Mouse (Mus musculus) CH12.LX (cell line): ENCODE measurements around the gene Upk3a. TPM values are rescaled to one million over a fixed set of nuclear protein-coding genes. Genes with fewer than 3 reads are reported as not detected.
A peak's percentile ranks its signal among the peaks of the same experiment; 100 is the strongest.
"Not testable (repeated sequence)": the region's sequence is repeated elsewhere in the genome, so short reads cannot be mapped to it uniquely, and the experiment has no call there.

ENCODE experiments used
- DNase-seq: peaks from one replicate; pipeline ENCODE4 v3.0.0-alpha.2; 2013; ENCODE audit errors: extremely low read depth
- H3K27ac ChIP-seq: 2 replicates; pipeline ENCODE4 v1.5.1; 2012; ENCODE audit warnings: low read depth, mild to moderate bottlenecking, control low read depth, moderate library complexity; ENCODE audit not compliant: insufficient read depth
- H3K27me3 ChIP-seq: replicated peaks from 2 replicates; pipeline ENCODE3; 2012; ENCODE audit warnings: inconsistent platforms
- H3K36me3 ChIP-seq, 2 experiments: replicated peaks in 1 of 2; 2 replicates each; pipeline versions ENCODE3 to v1.6.1; 2012; ENCODE audit warnings: inconsistent platforms in 1 of 2, low read length in 1 of 2, mild to moderate bottlenecking in 1 of 2, mixed read lengths in 1 of 2, moderate library complexity in 1 of 2; ENCODE audit not compliant: control insufficient read depth in 1 of 2, insufficient read depth in 1 of 2
- H3K4me1 ChIP-seq, 2 experiments: 2 replicates each; pipeline ENCODE4 v1.6.1; 2012; ENCODE audit warnings: inconsistent platforms in 1 of 2, moderate library complexity in 1 of 2; ENCODE audit not compliant: insufficient read depth in 2 of 2, control insufficient read depth in 1 of 2
- H3K4me2 ChIP-seq: 2 replicates; pipeline ENCODE4 v1.6.1; 2012; ENCODE audit warnings: low read depth, mild to moderate bottlenecking, control low read depth; ENCODE audit not compliant: poor library complexity, insufficient read depth, severe bottlenecking
- H3K4me3 ChIP-seq, 3 experiments: fragments of 150-350 bp in 1 of 3; sonication (generic) in 1 of 3; replicated peaks in 1 of 3; 2 replicates each; pipeline versions ENCODE3 to v1.5.1; 2011 to 2012; ENCODE audit warnings: low read depth in 2 of 3, low read length in 2 of 3, mild to moderate bottlenecking in 2 of 3, moderate library complexity in 2 of 3, control low read depth in 1 of 3, improper control_type of control experiment in 1 of 3, inconsistent platforms in 1 of 3, mixed read lengths in 1 of 3; ENCODE audit not compliant: poor library complexity in 1 of 3
- H3K79me2 ChIP-seq: replicated peaks from 2 replicates; pipeline ENCODE4 v1.6.1; 2012; ENCODE audit warnings: mild to moderate bottlenecking, moderate library complexity; ENCODE audit not compliant: control insufficient read depth, poor library complexity, insufficient read depth, severe bottlenecking; ENCODE audit errors: extremely low read depth
- H3K9ac ChIP-seq: 2 replicates; pipeline ENCODE4 v1.6.1; 2012; ENCODE audit warnings: low read depth, mild to moderate bottlenecking, control low read depth, moderate library complexity; ENCODE audit not compliant: insufficient read depth
- H3K9me3 ChIP-seq: replicated peaks from 2 replicates; pipeline ENCODE3; 2012; ENCODE audit warnings: low read length, inconsistent platforms, mixed read lengths
- BHLHE40 ChIP-seq: IDR thresholded peaks from 2 replicates; pipeline ENCODE4 v1.6.1; 2011; ENCODE audit warnings: mild to moderate bottlenecking, low read depth, low read length, improper control_type of control experiment
- CHD1 ChIP-seq: IDR thresholded peaks from 2 replicates; pipeline ENCODE4 v1.6.1; 2012; ENCODE audit warnings: low read depth, low read length, improper control_type of control experiment, inconsistent platforms
- E2F4 ChIP-seq: IDR thresholded peaks from 2 replicates; pipeline ENCODE4 v1.6.1; 2011; ENCODE audit warnings: low read depth, low read length, improper control_type of control experiment; ENCODE audit not compliant: insufficient replicate concordance
- EP300 ChIP-seq: IDR thresholded peaks from 2 replicates; pipeline ENCODE4 v1.6.1; 2011; ENCODE audit warnings: low read length, improper control_type of control experiment
- ETS1 ChIP-seq: conservative IDR thresholded peaks from 2 replicates; pipeline ENCODE4 v1.6.1; 2012; ENCODE audit warnings: low read depth, mild to moderate bottlenecking, inconsistent platforms, low read length, improper control_type of control experiment, moderate library complexity
- GABPA ChIP-seq: IDR thresholded peaks from 2 replicates; pipeline ENCODE4 v1.6.1; 2012; ENCODE audit warnings: low read depth, low read length, improper control_type of control experiment, inconsistent platforms; ENCODE audit not compliant: insufficient replicate concordance
- HCFC1 ChIP-seq: IDR thresholded peaks from 2 replicates; pipeline ENCODE4 v1.6.1; 2012; ENCODE audit warnings: low read depth, mild to moderate bottlenecking, inconsistent platforms, low read length, improper control_type of control experiment
- JUN ChIP-seq: IDR thresholded peaks from 2 replicates; pipeline ENCODE4 v1.6.1; 2011; ENCODE audit warnings: low read depth, mild to moderate bottlenecking, low read length, improper control_type of control experiment, moderate library complexity; ENCODE audit not compliant: insufficient read depth
- MEF2A ChIP-seq: IDR thresholded peaks from 2 replicates; pipeline ENCODE4 v1.6.1; 2014; ENCODE audit warnings: low read depth, mild to moderate bottlenecking, inconsistent platforms, low read length, improper control_type of control experiment, borderline replicate concordance
- MXI1 ChIP-seq: IDR thresholded peaks from 2 replicates; pipeline ENCODE4 v1.6.1; 2011; ENCODE audit warnings: mild to moderate bottlenecking, low read depth, low read length, improper control_type of control experiment
- MYC ChIP-seq: IDR thresholded peaks from 2 replicates; pipeline ENCODE4 v1.6.1; 2011; ENCODE audit warnings: low read depth, mild to moderate bottlenecking, improper control_type of control experiment, low read length
- NRF1 ChIP-seq: IDR thresholded peaks from 2 replicates; pipeline ENCODE4 v1.6.1; 2014; ENCODE audit warnings: low read depth, mild to moderate bottlenecking, inconsistent platforms, low read length, improper control_type of control experiment, moderate library complexity
- PAX5 ChIP-seq: IDR thresholded peaks from 2 replicates; pipeline ENCODE4 v1.6.1; 2012; ENCODE audit warnings: low read length, inconsistent platforms, mixed read lengths
- POLR2A ChIP-seq: IDR thresholded peaks from 2 replicates; pipeline ENCODE4 v1.6.1; 2011; ENCODE audit warnings: low read depth, mild to moderate bottlenecking, improper control_type of control experiment, low read length
- POLR2AphosphoS2 ChIP-seq: IDR thresholded peaks from 2 replicates; pipeline ENCODE4 v1.6.1; 2011; ENCODE audit warnings: low read depth, low read length, improper control_type of control experiment
- RAD21 ChIP-seq: IDR thresholded peaks from 2 replicates; pipeline ENCODE4 v1.6.1; 2011; ENCODE audit warnings: low read depth, mild to moderate bottlenecking, low read length, improper control_type of control experiment, moderate library complexity
- SMC3 ChIP-seq: IDR thresholded peaks from 2 replicates; pipeline ENCODE4 v1.6.1; 2011; ENCODE audit warnings: low read depth, low read length, improper control_type of control experiment
- TBP ChIP-seq: conservative IDR thresholded peaks from 2 replicates; pipeline ENCODE4 v1.6.1; 2011; ENCODE audit warnings: low read depth, low read length, improper control_type of control experiment
- UBTF ChIP-seq: IDR thresholded peaks from 2 replicates; pipeline ENCODE4 v1.6.1; 2012; ENCODE audit warnings: low read depth, mild to moderate bottlenecking, inconsistent platforms, low read length, improper control_type of control experiment, moderate library complexity
- USF2 ChIP-seq: conservative IDR thresholded peaks from 2 replicates; pipeline ENCODE4 v1.6.1; 2011; ENCODE audit warnings: low read depth, low read length, improper control_type of control experiment
- ZKSCAN1 ChIP-seq: IDR thresholded peaks from 2 replicates; pipeline ENCODE4 v1.6.1; 2012; ENCODE audit warnings: low read depth, inconsistent platforms, low read length, improper control_type of control experiment, borderline replicate concordance
- ZMIZ1 ChIP-seq: IDR thresholded peaks from 2 replicates; pipeline ENCODE4 v1.6.1; 2012; ENCODE audit warnings: low read depth, mild to moderate bottlenecking, inconsistent platforms, low read length, improper control_type of control experiment
- dilution Hi-C: fragments of 300-500 bp; cut with MboI; formaldehyde crosslinking; loops from 2 replicates; pipeline ENCODE4 v1.14.3; 2020; ENCODE audit warnings: low sequenced_read_pairs; ENCODE audit not compliant: extremely low pct_unique_long_range_greater_than_20kb, extremely low pct_ligation_motif_present
- in situ Hi-C: fragments of 300-500 bp; cut with MboI; formaldehyde crosslinking; loops from 3 replicates; pipeline ENCODE4 v1.14.3; 2019; ENCODE audit warnings: low sequenced_read_pairs, low pct_ligation_motif_present, low pct_unique_long_range_greater_than_20kb, mixed read lengths
- polyA plus RNA-seq: library from polyadenylated mRNA; unstranded; fragments of >175 nt; gene quantifications from 2 replicates; pipeline ENCODE4 v1.2.1, GENCODE M21; 2012; ENCODE audit warnings: low read depth; ENCODE audit not compliant: insufficient read length
- total RNA-seq, 2 experiments: library from RNA; depleted of rRNA; stranded (reverse); fragments of 300-350 nt in 1 of 2; fragments of >200 nt in 1 of 2; gene quantifications; 2 replicates each; pipeline ENCODE4 v1.2.3; 2012 to 2014

Gene Upk3a
- total and polyA plus RNA-seq, 3 experiments, result not detected

DNA sequence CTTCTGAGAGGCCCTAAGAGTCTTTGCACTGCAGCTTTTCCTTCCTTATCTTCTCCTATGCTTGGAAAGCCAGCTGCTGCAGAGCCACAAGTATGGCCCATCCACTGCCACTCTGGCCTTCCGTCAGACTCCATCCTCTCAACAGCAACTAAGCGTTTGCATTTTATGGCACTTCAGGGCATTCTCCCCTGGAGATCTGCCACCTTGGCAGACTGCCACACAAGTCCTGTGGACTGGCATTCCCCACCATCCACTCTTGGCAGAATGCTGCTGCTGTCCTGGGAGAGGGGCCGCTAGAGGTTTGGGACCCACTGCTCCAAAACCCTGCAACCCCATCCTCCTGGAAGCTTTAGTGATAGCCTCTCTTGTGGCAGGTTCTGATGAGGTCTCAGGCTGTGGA lies 14.9 kb downstream of the Upk3a start:
- in situ Hi-C loops, result no loop called here
- dilution Hi-C loops, result no loop called here
- no peak for DNase-seq
- Histone ChIP-seq H3K79me2 (no peaks in the 10 kb centered on the region), H3K9ac (no peak overlapping the region), H3K4me2 (no peak overlapping the region), H3K4me1 (peaks cover 4 to 18% of the 10 kb centered on the region in 2 experiments; a peak in 3 of 4 replicates), H3K9me3 (no peaks in the 10 kb centered on the region), H3K27ac (no peak overlapping the region), H3K4me3 (no peak overlapping the region), H3K36me3 (no peaks in the 10 kb centered on the region), H3K27me3 (peaks cover 2% of the 10 kb centered on the region)
- no peak for TF ChIP-seq TBP
- TF ChIP-seq POLR2AphosphoS2, result no peak
- no peak for TF ChIP-seq ETS1
- TF ChIP-seq PAX5, result no peak
- TF ChIP-seq EP300, result no peak
- TF ChIP-seq POLR2A, result no peak
- no peak for TF ChIP-seq ZMIZ1
- TF ChIP-seq BHLHE40, result no peak
- no peak for TF ChIP-seq HCFC1
- TF ChIP-seq NRF1, result no peak
- no peak for TF ChIP-seq MXI1
- TF ChIP-seq JUN, result no peak
- no peak for TF ChIP-seq MYC

DNA sequence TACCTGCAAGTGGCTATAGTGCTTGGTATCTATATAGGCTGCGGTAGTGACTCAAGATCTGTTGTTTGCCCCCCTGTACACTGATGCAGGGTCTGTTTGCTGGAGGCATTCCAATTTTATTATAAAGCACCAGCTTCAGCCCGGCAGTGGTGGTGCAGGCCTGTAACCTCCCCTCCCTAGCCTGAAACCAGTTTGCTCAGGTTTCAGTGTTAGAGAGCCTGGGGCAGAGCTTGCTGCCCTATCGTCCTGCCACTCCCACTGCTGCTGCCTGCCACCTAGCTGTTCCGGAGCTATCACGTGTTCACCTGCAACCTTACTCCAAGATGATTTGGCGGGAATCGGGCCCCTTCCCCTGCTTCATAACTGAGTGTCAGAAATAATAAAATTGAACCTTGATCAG lies 17.0 kb downstream of the Upk3a start:
- H3K27ac ChIP-seq, H3K4me2 ChIP-seq, H3K9ac ChIP-seq, in situ Hi-C loops, H3K9me3 ChIP-seq, H3K36me3 ChIP-seq, DNase-seq, dilution Hi-C loops, H3K4me3 ChIP-seq, H3K79me2 ChIP-seq, H3K27me3 ChIP-seq: not testable (repeated sequence)
- H3K4me1 ChIP-seq, result peaks cover 8 to 32% of the 10 kb centered on the region in 2 experiments; a peak in 3 of 4 replicates

DNA sequence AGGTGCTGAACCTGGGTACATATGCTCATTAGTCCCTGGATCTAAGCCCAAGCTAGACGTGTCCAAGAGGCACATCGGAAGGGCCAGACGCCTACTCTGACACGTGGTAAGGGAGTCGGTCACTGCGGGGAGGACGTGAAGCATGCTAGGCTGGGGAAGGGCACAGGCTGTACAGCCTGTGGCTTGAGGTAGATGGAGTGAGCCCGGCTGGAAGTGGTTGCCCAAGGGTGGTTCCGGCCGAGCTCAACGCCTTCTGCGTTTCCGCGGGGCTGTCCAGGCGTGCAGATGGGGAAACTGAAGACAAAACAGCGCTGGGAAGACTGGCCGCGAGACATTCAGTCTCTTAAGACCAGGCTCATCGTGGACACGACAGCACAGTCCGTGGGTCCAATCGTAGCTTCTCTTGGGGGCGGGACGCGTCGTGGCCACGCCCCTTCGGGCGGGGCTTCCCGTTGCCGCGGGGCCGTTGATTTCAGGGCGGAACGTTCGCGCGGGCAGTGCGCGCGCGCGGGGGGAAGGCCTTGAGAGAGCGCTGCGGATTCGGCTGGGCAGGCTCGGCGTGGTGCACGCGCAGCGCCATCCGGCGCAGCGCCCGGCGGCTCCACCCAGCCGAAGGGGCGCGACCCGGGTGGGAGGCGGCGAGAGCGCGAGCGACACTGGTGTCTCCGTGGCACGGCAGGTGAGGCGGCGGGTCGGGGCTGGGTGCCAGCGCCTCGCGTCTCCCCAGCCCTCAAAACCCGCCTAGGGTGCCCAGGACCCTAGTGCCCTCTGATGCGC lies 19.8 kb downstream of the Upk3a start:
- Histone ChIP-seq H3K36me3 (peaks cover 0 to 18% of the 10 kb centered on the region in 2 experiments), H3K4me1 (peaks cover 8 to 50% of the 10 kb centered on the region in 2 experiments), H3K4me3 (peak overlapping the region; percentile 78 to 89 (median 83)), H3K9ac (peak overlapping the region; percentile 94), H3K27me3 (no peaks in the 10 kb centered on the region), H3K9me3 (no peaks in the 10 kb centered on the region), H3K27ac (0 out of 2 replicates have a peak overlapping the region, but pooled peaks have one; percentile 3), H3K79me2 (no peaks in the 10 kb centered on the region), H3K4me2 (peak overlapping the region; percentile 14; the same call in 1 of the 2 replicates)
- DNase-seq, result peak; percentile 93
- dilution Hi-C loops (no loop called here), in situ Hi-C loops (loop anchor here (5.0 kb wide), 1 partner anchor 39 kb away; no protein-coding TSS in a partner anchor)
- TF ChIP-seq HCFC1 (peak; percentile 86), JUN (no peak), BHLHE40 (no peak), POLR2AphosphoS2 (0 out of 2 replicates have a peak, but pooled peaks have one; percentile 33), NRF1 (peak; percentile 81), E2F4 (no peak), TBP (peak; percentile 78), RAD21 (no peak), CHD1 (no peak), PAX5 (no peak), ZKSCAN1 (no peak), EP300 (no peak), USF2 (0 out of 2 replicates have a peak, but pooled peaks have one; percentile 12), SMC3 (no peak), MEF2A (peak; percentile 85), MXI1 (peak; percentile 87), UBTF (no peak; the same call in 1 of the 2 replicates), GABPA (no peak; the same call in 1 of the 2 replicates)
